Mouse (Mus musculus) retina, postnatal 1 day (tissue): ENCODE results near the gene Plekhb1.

Experiments
- DNase-seq: peaks from one replicate; pipeline ENCODE4 v3.0.0-alpha.2; 2012

The Plekhb1 gene

GRCm38 (mm10) chr7:100662231-100662630 is at the start of gene Plekhb1:
Gene Plekhb1, minus strand, starts transcription at chr7:100662414.
- peak; percentile 80 for DNase-seq

- no peak for DNase-seq
Measured at GRCm38 (mm10) chr7:100706883-100707480, 44.8 kb upstream of the Plekhb1 start.

- peak; percentile 98 for DNase-seq
Measured at GRCm38 (mm10) chr7:100706143-100706841, 44.1 kb upstream of the Plekhb1 start, which contains the start of gene Fam168a. Gene Fam168a, plus strand, starts transcription at chr7:100706635.

- DNase-seq = no peak
Measured at GRCm38 (mm10) chr7:100699771-100700770, 37.9 kb upstream of the Plekhb1 start.

- DNase-seq = no peak
Measured at GRCm38 (mm10) chr7:100693199-100693598, 31.0 kb upstream of the Plekhb1 start.

- no peak for DNase-seq
Measured at GRCm38 (mm10) chr7:100688471-100688870, 26.3 kb upstream of the Plekhb1 start.

DNA sequence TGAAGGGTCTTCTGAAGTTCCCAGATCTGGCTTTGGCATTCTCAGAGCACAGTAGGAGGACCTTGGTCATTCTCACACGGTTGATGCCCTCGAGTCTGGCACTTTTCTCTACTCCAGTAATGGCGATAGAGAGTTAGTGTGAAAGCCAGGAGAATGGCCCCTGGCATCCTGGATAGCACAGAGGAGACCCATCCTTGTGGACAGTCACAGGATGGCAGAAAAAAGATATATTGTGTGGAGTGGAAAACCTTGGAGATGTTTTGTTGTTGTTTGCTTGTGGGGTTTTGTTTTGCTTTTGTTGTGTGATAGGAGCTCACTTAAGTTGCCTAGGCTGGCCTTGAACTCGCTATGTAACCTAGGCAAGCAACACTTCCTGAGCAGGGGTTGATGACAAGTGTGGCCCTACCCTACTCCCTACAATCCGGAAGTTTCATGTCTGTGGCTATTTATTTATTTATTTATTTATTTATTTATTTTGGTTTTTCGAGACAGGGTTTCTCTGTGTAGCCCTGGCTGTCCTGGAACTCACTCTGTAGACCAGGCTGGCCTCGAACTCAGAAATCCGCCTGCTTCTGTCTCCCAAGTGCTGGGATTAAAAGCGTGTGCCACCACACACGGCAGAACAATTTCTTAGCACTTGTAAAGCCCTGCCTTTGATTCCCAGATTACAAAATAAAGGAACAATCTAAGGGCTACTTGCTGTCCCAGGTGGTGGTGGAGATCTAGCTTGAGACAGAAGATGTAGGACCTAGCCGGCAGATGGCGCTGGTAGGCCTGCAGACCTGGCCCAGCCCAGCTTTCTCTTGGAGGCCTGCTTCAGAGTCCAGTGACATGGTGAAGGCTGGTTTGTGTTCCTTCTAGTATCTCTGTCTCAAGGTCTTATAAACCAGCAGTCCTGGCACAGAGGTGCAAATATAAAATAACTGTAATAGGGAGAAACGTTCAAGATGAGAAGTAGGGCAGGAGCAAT is 23.1 kb upstream of the Plekhb1 start:
- DNase-seq = peak; percentile 84

GRCm38 (mm10) chr7:100684538-100684937 is 22.3 kb upstream of the Plekhb1 start:
- DNase-seq = peak; percentile 79

GRCm38 (mm10) chr7:100684081-100684480 is 21.9 kb upstream of the Plekhb1 start:
- no peak for DNase-seq

DNA sequence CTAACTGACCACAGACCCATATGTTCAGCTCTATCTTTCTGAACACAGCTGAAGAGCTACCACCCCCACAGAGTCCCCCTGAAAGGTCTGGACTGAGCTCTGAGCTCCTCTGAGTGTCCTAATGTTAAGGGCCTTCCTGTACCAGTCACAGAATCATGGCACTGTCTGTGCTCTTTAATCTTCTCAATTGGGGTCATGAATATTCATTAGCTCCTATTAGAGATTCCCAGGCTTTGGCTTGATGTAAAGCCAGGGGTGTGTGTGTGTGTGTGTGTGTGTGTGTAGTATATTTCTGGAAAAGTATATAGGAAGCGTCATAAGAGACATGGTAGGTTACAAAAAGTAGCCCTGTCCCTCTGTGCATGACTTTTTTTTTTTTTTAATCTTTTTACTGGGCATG is 21.0 kb upstream of the Plekhb1 start:
- peak; percentile 41 for DNase-seq

GRCm38 (mm10) chr7:100681132-100681531 is 18.9 kb upstream of the Plekhb1 start:
- DNase-seq = peak; percentile 40

DNA sequence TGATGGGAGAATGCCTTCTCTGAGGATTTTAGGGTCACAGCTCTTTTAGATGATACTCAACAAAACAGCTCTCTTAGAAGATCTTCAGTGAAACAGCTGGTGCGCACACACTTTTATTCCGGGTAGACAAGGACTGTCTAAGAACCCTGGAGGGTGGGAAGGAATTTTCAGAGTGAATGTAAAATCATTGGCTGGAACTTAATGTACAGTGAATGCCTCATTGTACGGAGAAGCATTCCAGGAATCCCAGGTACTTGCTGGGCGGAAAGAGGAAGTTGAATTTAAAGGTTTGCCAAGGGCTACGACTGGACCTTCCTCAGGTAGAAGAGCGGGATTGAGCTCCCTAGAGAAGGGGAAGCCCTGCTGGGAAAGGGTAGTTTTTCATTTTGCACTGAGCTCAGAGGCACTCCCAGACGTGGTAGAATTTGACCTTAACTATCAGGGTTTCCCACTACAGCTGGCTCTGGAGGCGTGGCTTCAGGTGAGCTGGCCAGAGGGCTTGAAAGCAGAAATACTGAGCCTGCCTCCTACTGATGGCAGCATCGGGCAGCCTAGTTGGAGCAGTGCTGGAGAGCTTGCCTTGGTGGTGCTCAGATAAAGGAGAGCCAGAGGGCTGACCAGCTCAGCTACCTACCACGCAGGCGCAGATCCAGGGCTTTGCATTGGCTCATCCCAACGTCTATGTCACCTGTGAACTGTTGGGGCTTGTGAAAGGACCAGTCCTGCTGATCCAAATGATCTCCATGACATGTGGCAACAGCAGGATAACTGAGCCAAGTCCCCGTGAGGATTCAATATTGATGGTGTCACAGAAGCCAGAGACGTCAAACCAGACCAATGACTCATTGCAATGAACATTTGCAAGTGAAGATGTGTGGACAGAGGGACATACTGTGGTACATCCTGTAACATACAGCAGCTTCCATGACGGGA is 17.0 kb upstream of the Plekhb1 start:
- DNase-seq = no peak

- no peak for DNase-seq
Measured at GRCm38 (mm10) chr7:100678052-100678451, 15.8 kb upstream of the Plekhb1 start.

DNA sequence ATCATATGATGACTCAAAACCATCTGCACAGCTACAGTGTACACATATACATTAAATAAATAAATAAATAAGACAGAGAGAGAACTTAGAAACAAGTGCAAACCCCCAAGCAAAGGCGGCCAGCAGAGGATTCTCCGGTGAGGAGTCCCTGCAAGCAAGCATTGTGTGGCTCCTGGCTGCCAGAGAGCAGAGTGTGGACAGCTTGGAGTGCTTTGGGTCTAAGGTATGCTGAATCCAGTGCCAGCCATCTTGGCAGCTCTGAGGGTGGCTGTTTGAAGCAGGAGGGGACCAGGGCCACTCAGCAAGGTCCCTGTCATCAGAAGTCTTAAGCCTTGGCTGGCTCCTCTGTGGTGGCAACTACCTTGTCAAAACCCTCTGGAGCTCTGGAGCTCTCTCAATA is 12.7 kb upstream of the Plekhb1 start:
- no peak for DNase-seq

DNA sequence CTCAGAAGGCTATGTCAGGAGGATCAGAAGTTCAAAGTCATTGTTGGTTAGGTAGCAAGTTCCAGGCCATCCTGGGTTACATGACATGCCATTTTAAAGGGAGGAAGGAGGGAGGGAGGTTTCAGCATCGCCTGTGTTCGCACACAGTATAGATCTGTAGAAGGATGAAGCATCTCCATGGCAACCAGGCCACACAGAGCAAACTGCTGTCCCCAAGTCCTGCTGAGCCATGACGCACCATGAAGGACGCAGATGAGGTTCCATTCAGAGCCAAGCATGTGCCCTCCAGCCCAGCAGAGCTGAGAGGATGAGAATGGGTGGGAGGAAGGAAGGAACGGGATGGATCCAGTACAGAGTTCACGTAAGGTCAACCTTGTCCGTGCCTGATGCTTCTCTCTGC is 11.2 kb upstream of the Plekhb1 start:
- no peak for DNase-seq

GRCm38 (mm10) chr7:100670646-100671045 is 8.4 kb upstream of the Plekhb1 start:
- no peak for DNase-seq

DNA sequence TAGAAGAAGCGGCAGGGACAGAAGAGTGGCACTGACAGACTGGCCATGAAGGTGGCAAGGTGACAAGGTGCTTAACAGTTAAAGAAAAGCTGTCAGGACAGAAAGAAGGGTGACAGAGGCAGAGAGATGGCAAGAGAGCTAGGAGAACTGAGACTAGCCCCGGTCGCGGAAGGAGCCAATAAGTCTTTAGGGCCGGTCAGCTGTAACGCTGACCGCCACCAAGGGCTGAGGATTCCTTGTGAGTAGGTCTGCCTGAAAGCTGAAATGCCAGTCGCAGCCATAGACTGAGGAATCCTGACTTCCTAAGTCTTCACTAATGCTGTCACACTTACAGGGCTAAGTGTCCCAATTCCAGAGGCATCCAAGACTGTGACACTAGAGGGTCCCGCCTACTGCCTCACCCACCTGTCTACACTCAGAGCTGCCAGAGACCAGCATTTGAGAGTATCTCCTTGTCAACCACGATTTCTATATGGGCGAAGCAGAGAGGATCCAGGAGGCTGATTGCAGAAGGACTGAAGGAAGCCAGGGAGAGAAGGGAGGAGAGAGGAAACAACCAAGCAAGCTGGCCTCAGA is 1.6 kb upstream of the Plekhb1 start:
- DNase-seq = no peak

GRCm38 (mm10) chr7:100663190-100663589 is 976 bp upstream of the Plekhb1 start:
- DNase-seq = peak; percentile 96

GRCm38 (mm10) chr7:100661264-100661663 is 950 bp downstream of the Plekhb1 start:
- no peak for DNase-seq

DNA sequence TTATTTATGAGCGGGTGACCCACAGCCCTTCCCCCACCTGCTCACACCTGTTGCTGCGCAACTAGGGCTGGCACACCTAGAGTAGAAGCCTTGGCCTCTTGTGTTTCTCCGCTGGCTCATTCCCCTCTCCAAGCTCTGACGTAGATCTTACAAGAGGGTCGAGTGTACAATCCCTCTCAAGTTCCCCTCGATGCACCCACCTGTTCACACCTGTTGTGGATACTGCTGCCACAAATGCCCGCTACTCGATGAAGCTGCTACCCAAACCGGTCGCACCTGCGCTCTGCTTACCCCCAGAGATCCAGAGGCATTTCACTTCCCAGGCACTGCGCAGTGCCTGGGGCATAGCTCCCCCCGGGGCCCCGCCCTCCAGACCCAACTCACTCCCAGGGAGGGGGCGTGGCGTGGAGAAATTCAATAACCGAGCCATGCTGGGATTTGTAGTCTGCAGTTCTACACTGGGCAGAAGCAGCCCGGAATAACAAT is 4.1 kb downstream of the Plekhb1 start:
- peak; percentile 72 for DNase-seq
